Mouse (Mus musculus): Measurements from ENCODE around the gene C2cd2.

DNA sequence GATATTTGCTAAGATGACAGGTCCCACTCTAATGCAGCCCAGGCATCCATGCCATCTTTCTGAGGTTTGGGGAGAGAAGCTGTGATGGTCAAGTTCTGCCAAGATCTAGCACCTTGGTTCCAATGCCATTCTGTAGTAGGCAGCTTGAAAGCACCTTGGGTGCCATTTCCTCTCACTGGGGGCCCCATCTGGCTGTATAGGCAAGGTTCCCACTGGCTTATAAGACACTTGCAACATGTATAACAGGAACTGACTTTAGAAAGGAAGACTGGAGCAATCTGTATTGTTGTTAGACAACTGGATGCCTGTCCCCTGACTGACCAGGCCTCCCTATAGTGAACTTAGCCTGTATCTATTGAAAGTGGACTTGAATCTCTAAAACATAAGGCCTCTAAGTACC, 74.6 kb downstream of the C2cd2 start:
- no peak for TF ChIP-seq CTCF (IDR thresholded peaks at IDR 0.05; ENCODE audit: insufficient read depth, low read length)
- no peak for TF ChIP-seq POLR2A (IDR thresholded peaks at IDR 0.05; ENCODE audit: borderline replicate concordance, extremely low read depth, low read depth, low read length)

All from lung, adult 2 months (tissue).